Mouse (Mus musculus): ENCODE data around the gene Cd96. TPM values are rescaled to one million over a fixed set of nuclear protein-coding genes. Genes with fewer than 3 reads are reported as not detected.

Gene Cd96
- total RNA-seq, 2 experiments from 2014 or later: not detected

Other genes starting within 250 kb of the Cd96 start
- gene Phldb2, start 166.7 kb downstream of the Cd96 start, total RNA-seq (2021): 1 to 10 TPM; 4.9 to 8.0 TPM
- 10 to 100 TPM; 16.4 to 18.4 TPM for gene Plcxd2, start 110.0 kb downstream of the Cd96 start, total RNA-seq (2021)
- 10 to 100 TPM; 13.6 to 16.4 TPM for gene Gm4737, start 34.8 kb upstream of the Cd96 start, total RNA-seq (2021)